Mouse (Mus musculus) urinary bladder, adult 2 months (tissue): Measurements from ENCODE around the gene Dlg5. TPM values are rescaled to one million over a fixed set of nuclear protein-coding genes. Genes with fewer than 3 reads are reported as not detected.

Experiments used
- DNase-seq: peaks from one replicate; pipeline ENCODE4 v3.0.0; 2022; ENCODE audit warnings: low spot score
- polyA plus RNA-seq: library from polyadenylated mRNA; depleted of rRNA; stranded (reverse); fragments of >200 nt; gene quantifications from 2 replicates; pipeline ENCODE4 v1.2.3, GENCODE M21; 2012

Dlg5 gene
- polyA plus RNA-seq, 1 experiment: 19.2 TPM

DNA sequence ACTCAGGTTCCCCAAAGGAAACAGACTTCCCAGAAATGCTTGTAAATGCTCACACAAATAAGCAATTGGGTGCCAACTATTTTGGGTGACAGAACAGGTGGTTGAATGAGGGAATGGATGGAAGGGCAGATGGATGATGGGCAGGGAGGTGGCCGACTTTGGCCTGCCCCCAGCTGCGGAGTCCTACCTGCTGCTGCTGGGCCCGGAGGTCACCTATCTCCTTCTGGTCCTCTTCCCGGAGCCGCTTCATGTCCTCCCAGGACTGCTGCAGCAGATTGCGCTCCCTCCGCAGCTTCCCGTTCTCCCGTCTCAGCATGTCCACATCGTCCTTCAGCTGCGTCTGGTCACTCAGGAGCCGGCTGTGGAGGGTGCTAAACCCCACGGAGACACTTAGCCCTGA lies 55.6 kb downstream of the Dlg5 start:
- DNase-seq: no peak

DNA sequence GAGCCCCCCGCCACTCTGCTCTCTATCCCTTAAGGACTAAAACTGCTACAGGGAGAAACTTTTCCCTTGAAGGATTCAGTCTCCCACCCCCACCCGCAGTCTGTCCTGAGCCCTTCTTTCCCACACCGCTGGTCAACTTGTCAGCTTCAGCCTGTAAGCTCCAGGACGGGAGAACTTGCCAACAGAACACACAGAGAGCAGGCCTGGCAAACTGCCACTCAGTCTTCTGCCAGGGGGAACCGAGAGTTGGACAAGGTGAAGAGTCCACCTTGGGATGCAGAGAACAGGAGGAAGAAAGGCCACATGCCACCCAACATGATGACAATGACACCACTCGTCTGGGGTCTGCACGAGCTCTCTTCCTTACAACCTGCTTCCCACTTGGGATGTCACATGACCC lies 56.1 kb downstream of the Dlg5 start:
- DNase-seq: no peak

DNA sequence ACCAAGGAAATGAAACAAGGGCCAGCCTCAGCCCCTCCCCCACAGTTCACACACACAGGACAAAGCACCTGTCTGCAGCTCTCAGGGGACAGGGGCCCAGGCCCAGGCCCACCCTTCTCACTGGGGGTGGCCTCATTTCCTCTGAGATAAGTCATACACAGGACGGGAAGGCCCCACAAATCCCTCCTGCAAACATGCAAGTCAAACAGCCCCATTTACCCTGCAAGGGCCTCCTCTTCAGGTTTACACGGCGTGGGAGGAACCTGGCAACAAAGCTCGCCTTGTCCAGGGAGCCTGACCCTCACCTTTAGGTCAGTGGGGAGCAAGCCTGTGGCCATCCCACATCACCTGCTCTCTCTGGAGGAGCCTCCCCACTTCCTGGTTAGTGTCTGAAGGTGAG lies 60.2 kb downstream of the Dlg5 start:
- DNase-seq: no peak

DNA sequence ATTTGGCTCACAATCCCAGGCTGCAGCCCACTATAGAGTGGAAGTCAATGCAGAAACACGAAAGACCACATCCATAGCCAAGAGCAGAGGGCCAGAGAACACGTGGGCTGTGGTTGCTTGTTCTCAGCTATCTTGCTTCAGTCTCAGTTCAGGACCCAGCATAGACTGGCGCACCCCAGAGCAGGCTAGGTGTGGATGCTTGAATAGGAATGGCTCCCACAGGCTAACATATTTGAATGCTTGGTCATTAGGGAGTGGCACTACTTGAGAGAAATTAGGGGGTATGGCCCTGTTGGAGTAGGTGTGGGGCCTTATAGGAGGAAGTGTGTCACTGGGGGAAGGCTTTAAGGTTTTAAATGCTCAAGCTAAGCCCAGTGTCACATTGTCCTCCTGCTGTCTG lies 62.8 kb downstream of the Dlg5 start:
- DNase-seq: no peak

DNA sequence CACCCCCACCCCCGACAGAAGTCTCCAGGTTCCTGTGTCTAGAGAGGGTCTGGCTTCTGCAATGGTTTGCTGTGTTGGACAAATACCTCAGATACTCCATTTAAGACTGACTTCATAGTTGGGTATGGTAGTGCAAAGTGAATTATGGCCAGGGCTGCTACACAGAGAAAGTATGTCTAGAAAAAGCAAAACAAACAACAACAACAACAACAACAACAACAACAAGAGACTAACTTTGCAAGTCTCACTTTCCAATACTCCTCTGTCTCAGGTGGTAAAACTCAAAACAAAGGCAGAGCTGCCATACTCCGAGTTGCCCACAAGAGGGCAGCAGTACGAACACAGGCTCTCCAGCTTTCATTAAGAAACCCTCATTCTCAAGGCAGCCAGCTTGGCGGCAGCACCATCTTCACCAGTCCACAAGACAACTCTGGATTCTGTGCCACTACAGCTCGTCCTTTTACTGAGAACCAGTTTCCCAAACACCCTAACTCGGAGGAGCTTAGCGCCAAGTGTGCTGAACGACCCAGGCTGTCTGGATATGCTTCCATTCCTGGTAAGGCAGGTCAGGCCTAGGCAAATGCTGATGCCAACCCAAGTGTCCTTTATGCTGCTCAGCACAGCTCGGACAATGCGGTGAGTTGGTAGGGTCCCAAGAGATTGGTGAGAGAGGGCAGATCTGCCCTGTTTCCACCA lies 63.8 kb downstream of the Dlg5 start:
- DNase-seq: no peak

DNA sequence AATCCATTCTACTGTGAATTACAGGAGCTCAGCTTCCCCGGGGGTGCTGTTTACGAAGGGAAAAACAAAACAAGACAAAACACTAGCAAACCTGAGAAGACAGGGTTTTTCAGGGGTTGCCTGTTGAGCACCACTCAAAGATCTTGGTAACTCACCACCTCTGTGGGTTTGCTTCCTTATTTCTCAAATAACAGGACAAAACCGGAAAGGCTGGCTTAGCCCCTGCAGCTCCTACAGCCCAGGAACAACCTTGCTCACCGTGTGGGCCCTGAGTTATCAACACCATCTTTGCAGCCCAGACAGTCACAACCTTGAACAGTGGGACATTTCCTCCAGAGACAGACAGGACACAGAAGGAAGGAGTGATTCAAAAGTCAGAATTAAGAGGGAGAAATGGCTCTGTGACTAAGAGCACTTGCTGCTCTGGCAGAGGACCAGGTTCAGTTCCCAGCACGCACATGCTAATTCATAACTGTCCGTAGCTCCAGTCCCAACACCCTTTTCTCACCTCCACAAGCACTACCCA lies 66.2 kb downstream of the Dlg5 start:
- no peak for DNase-seq

DNA sequence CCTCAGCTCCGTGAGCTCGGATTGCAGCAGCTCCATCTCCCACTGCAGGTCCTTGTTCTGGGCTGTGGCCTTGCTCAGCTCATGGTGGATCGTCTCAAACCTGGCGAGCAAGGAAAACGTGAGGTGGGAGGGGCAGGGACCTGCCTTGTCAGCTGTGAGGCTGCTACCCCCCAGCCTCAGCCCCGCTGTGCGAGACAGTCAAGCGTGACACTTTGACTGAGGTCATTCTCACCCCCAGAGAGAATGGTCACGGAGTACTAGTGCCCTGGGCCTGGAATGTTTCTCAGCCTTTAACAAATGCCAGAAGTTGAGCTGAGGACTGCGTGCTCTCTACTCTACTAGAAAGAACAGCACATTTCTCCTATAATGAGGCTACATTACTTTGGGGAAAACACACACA lies 69.1 kb downstream of the Dlg5 start:
- DNase-seq: no peak

DNA sequence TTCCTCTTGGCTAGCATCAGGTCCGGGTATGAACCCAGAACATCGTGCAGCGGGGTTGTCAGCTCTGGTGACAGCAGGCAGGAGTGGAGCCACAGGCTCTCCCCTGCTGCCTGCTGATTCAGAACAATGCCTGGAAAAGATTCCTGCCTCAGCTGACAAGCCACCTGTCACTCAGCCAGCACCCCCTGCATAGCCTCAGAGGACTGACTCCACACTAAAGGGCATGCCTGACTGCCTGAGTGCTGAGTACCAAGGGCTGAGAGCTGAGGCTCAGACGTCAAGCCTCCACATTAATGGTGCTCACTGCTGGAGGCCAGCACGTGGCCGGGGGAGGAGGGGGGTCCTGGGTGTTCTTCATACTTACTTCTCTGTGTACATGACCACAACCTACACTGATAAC lies 72.4 kb downstream of the Dlg5 start:
- no peak for DNase-seq

DNA sequence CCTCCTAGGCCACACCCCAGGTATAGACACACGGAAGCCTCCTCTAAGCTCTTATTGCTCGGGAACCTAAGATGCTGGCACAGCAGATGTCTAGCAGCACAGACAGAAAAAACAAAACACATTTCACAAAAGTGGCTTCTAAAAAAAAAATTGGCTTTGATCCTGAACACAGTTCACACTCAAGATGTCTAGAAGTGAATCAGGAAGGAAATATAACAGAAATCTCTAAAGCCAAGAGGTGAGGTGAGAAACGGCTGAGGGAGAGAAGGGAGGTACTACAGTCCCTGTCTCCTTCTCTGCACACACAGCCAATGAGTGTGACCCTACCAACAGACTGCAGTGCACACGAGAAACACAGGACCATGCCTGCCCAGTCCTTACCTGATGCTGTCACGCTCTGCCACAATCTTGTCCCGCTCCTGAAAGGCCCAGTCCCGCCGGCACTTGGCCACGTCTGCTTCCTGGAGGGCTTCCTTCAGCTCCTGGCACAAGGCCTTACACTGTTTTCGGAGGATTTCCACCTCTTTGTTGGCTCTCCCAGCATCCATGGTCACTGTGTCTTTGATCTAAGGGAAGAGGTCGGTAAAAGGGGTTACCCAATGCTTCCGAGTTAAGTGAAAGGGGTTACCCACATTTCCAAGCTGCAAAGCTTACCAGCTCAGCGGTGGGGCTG lies 73.9 kb downstream of the Dlg5 start:
- DNase-seq: no peak

DNA sequence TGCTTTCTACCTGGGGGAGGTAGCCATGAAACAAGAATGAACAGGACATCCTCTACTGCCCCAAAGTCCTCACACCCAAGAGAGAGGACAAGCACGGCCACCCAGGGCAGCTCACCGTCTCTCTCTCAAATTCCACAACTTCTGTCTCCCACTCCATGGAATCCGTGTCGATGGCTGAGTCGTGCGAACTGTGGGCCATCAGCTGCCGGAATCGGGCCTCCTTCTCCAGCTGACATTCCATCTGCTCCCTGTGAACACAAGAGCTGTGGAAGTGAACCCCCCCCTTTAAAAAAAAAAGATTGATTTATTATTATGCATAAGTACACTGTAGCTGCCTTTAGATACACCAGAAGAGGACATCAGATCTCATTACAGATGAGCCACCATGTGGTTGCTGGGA lies 79.7 kb downstream of the Dlg5 start:
- no peak for DNase-seq

DNA sequence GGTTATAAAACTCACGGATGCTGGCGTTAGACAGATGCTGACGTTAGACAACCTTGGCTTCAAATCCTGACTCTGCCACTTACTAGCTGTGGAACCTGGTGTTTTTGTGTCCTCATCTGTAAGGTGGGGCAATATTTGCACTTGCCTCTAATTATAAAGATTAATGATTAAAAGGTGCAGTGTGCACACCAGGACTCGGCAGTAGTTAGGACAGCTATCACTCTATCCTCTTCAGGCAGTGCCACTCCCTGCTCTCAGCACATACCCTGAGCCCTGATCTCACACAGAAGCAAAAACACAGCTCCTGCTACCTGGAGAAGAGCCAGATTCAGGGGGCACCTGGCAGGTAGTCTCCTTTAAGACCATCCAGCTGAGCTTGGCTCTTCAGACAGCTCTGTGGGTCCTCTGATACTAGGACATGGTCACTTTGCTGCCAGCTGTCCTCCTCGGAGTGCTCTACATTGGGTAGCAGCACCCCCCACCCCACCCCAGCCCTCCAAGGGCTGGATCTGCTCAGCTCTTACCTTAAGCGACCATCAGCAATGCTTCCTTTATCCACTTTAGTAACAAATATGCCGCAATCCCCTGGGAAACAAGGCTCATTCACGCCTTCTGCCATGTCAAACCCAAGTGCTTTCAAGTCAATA lies 80.9 kb downstream of the Dlg5 start:
- DNase-seq: no peak

DNA sequence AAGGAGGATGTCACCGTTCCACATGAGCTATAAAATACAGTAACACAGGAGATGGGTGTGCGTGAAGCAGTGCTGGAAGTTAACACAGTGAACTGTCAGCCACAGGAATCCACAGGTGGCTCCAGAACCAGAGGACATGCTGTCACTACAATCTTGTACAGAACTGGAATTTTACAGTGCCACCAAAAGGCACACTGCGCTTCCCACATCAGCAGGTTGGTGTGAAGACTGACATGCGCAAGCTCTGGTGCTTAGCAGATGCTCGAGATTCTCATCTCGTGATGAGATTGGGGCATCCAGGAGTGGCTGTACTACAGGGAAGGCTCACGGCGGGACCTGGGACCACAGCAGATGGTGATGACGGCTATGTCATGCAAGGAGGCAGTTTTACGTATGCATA lies 82.9 kb downstream of the Dlg5 start:
- DNase-seq: no peak

DNA sequence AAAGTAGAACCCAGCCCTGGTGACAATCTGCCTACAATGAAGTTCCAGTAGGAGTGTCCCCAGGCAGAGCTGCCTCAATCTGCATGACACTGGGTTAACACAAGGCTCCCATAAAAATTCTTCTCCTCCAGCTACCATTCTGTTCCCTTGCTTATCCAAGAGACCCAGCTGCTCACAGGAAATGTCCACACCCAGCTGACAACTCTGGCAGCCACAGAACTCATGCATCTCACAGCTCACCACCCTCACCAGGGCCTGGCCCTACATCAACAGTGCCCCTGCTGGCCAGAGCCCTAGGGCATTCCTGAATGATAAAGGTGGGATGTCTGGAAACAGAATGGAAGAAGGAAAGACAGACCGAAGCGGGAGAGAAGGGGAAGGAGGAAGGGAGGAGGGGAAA lies 96.8 kb downstream of the Dlg5 start:
- DNase-seq: no peak

DNA sequence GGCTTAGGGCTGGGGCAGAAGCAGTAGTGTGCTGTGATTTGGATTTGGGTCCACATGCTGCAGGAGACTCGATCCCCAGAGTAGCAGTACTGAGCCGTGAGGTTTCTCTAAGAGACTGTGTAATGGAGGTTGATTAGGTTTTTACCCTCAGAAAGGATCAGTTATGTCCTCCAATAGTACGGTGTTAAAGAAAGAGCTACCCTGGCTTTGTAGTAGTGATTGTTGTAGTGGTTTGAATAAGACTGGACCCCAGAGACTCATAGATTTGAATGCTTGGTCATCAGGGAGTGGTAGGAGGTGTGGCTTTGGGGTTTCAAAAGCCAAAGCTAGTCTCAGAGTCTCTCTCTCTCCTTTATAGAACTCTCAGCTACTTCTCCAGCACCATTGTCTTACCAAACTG lies 100.9 kb downstream of the Dlg5 start:
- DNase-seq: no peak

DNA sequence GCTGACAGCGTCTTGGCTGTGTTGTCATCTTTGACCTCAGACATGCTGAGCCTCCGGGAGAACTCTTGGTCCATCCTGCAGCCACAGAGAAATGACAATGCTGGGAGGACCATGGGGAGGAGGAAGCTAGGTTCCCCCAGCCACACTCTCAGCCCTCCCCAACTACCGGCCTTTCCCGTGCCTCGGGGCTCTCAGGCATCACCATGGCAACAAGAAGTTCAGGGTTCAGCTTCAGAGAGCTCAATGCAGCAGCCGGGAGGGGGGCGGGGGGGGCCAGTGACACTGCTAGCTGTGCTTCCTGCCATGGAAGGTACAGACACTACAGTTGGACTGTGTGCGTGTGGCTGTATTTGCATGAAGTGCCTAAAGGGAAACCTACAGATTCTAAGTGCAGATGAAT lies 101.3 kb downstream of the Dlg5 start:
- DNase-seq: no peak

DNA sequence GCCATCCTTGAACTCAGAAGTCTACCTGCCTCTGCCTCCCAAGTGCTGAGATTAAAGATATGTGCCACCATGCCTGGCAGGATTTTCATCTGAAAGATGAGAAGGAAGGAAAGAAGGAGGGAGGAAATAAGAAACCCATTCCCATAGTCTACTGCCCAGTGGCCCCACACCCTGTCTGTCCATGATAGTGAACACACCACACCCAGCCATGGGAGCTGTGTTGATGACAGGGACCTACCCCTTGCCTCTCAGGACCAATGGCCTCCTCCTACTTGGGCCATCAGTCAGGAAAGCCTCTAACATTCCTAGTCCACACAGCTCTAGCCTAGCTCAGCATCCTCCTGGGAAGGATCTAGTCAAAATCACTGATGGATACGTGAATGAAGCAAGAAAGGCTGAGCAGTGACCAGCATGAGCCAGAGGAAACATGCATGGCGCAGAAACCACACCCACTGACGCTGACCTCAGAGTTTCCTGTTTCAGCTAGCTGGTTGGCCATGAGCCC lies 102.7 kb downstream of the Dlg5 start:
- no peak for DNase-seq

DNA sequence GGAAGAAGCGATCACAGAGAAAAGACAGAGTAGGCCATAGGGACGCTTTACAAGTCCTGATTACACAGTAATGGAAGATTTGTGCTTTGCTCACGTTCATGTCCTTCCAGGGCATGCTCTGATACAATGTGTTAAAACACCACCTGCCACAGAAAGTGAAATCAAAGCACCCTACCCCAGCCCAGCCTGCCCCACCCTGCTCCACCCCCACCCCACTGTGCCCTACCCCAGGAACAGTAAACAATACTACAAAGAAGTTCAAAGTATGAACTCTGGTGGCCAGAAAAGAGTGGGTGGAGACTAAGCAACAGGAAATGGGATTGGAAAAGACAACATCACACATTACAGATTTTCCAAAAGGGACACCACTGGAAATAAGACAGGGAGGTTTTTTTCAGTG lies 104.0 kb downstream of the Dlg5 start:
- no peak for DNase-seq

DNA sequence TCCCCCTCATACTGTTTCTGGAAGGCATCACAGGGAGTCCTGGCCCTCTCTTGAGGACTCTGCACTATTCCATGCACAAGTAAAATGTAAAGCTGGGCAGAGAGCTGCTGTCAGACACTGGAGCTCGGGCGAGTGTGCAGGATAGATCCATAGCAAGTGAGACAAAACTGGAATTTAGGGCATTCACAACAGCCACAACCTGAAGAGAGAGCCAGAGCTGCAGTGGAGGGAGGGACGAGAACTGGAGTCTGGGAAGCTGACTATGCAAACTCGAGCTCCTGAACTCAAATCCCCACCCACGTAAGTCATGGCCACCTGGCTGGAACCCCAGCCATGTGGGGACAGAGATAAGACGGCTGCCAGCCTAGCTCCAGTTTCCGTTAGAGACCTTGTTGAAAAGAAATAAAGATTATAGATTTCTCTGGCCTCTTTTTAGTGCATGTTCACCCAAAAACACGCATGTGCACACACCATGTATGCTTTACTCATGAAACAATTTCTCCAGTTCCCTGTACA lies 105.4 kb downstream of the Dlg5 start:
- DNase-seq: no peak

DNA sequence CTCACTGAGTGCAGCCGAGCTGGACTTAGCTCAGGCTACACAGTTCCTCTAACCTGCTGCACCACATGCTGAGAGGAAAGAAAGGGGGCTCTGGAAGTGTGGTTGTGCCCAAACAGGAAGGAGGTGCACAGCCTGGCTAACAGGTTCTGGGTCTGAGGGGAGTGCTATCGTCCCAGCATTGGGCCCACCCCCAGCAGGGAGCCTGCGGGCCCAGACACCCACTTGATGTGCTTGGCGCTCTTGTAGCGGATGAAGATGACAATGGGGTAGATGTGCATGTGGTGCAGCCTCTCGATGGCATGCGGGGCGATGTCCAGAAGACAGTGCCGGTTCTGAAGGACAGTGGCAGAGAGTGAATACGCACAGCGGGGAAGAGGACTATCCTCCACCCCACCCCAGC lies 108.8 kb downstream of the Dlg5 start:
- DNase-seq: no peak

DNA sequence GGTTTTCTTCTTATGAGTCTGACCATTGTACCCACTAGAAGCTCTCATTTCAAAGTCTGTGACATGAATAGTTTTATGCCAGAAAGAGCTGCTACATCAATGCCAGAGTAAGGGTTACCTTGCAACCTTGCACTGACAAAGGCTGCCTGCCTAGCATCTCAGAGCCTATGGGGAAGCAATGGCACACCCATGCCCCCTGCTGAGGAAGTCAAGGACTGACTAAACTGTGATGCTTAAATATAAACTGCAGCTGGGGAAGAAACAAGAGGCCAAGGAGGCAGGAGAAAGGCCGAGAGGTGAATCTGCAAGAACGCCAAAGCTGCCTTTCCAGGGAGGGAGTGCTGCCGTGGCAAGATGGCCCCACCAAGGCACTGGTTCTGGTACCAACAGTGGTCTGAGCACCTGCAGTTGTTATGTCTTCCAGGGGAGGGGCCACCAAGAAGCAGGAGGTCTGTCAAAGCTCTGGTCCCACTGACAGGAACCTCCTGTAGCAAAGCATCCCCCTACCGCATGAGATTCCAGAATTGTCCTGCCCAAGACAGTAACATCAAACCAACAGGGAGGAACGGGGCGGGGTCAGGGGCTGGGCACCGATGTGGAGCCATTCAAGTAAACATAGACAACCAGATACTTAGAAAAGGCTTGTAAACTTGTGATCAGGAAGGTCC lies 111.0 kb downstream of the Dlg5 start:
- DNase-seq: no peak

DNA sequence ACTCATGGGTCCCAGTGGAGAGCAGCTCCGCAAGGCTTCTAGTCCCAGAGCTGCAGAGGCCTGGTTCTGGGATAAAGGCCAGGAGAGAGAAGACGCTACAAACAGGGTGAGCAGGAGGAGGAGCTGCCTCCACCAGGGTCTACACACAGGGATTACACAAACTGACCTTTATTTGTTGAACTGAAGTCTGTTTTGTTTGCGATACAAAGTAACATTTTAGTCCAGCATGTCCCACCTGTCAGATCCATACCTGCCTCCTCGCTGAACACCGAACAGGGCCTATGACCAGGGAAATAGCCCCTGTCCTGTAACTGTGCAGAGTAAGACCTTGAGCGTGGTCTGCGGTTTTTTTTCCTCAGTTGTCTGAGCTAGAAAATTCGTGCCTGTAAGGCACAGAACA lies 111.9 kb downstream of the Dlg5 start:
- DNase-seq: no peak

DNA sequence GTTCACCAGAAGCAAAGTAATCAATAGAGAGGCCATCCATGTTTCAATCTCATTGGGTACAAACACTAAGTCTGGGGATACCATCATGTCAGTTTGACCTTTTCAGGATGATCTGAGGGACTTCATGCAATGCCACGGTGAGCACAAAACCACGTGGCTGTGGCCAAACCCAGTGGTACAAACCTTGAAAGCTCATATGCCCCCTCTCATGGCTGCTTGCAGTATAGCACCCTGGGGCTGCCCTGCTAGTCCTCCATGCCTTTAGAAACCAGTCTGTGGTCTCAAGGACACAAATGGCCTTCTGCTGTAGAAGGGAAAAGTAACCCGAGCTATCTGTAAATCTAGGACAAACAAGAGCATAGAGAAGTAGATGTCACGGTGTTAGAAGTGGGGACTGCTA lies 113.6 kb downstream of the Dlg5 start:
- DNase-seq: no peak
